Mouse (Mus musculus): ENCODE results near the gene Dydc2.

DNA sequence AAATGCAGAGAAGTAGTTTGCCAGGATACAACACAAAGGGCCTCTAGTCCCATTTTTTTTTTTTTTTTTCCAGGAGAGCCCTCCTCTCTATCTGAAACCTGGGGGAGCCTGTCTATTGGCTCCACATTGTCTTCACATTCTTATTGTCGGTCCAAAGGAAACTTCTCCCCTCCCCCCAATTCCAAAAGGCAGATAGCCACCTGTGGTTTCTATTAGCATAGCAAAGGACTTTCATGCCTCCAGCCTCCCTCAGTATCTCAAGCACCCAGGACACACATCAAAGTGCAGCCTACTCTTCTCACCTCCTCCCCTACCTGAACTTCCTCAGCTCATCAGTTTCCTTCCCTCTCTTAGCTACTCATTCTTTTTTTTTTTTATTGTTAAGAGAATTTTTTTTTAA, 2.6 kb downstream of the Dydc2 start:
- TF ChIP-seq CTCF (IDR thresholded peaks at IDR 0.05; ENCODE audit: low read depth, low read length), result no peak
- no peak for TF ChIP-seq POLR2A (IDR thresholded peaks at IDR 0.05; ENCODE audit: extremely low read depth, insufficient read depth, low read length)
